Mouse (Mus musculus): ENCODE data around the gene Fbxo17. TPM values are rescaled to one million over a fixed set of nuclear protein-coding genes. Genes with fewer than 3 reads are reported as not detected.
"Not testable (repeated sequence)": the region's sequence is repeated elsewhere in the genome, so short reads cannot be mapped to it uniquely, and the experiment has no call there.

Gene Fbxo17
- polyA plus RNA-seq, 1 experiment from 2014 or later, result 9.4 TPM

DNA sequence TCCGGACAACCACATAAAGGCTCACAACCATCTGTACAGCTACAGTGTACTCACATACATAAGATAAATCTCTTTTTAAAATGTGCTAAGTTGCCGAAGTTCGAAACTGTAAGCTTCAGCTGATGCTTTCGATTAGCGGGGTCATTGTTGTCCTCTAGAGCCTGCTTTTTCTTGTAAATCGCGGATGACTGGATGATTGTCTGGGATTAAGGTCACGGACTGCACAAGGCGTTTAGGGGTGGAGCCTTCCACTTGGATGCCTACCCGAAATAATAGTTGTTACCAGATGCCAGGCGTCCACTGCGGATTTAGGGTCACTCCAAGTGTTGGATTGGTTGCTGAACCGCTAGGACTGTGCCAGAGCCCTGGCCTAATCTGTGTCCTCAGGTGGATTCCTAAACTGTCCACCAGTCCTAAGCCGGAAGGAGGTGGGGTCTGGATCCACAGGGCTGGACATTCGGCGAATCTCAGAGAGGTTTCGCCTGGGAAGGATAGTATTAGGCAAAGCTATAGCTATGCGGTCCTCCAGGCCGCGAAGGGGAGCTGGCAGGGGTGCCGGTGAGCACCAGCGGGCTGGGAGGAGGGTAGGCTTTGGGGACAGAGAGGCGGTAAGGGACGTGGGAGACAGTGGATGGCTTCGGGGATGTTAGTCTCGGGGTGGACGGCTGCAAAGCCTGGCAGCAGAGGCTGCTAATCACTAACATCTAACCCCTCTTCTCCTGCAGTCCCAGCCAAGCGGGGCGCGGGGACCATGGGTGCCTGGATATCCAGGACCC, 23.9 kb upstream of the Fbxo17 start, which contains the start of gene Fbxo27:
TSS of gene Fbxo27 (plus strand) at position 305 of the 776 bp plus-strand sequence.
- peaks cover 2% of the 10 kb centered on the region; the same call in 1 of the 2 replicates for H3K4me1 ChIP-seq (replicated peaks; ENCODE audit: control insufficient read depth, insufficient read depth, low read length)
- ATAC-seq (ENCODE audit: low FRiP score), result peak; percentile 65
- peak within 1 kb of the TSS; percentile 85 for H3K4me2 ChIP-seq (replicated peaks; ENCODE audit: low read depth, low read length)
- peak; percentile 33 for DNase-seq (ENCODE audit: low spot score)
- H3K9me3 ChIP-seq (ENCODE audit: control insufficient read depth, low read length), result no peaks in the 10 kb centered on the region
- peaks cover 4% of the 10 kb centered on the region; the same call in 1 of the 2 replicates for H3K27me3 ChIP-seq (ENCODE audit: control insufficient read depth, insufficient read depth, low read length)
- H3K4me3 ChIP-seq (ENCODE audit: low read depth, low read length), result peak within 1 kb of the TSS; percentile 47
- no peaks in the 10 kb centered on the region for H3K36me3 ChIP-seq (ENCODE audit: control insufficient read depth, insufficient read depth, low read length)
- 0 out of 2 replicates have a peak within 1 kb of the TSS, but pooled peaks have one; percentile 30 for H3K27ac ChIP-seq (ENCODE audit: low read depth, low read length)
- 30% methylated on average over 28 of the region's 30 CpGs for WGBS
- H3K9ac ChIP-seq (ENCODE audit: low read depth, low read length), result peak within 1 kb of the TSS; percentile 56; the same call in 1 of the 2 replicates

DNA sequence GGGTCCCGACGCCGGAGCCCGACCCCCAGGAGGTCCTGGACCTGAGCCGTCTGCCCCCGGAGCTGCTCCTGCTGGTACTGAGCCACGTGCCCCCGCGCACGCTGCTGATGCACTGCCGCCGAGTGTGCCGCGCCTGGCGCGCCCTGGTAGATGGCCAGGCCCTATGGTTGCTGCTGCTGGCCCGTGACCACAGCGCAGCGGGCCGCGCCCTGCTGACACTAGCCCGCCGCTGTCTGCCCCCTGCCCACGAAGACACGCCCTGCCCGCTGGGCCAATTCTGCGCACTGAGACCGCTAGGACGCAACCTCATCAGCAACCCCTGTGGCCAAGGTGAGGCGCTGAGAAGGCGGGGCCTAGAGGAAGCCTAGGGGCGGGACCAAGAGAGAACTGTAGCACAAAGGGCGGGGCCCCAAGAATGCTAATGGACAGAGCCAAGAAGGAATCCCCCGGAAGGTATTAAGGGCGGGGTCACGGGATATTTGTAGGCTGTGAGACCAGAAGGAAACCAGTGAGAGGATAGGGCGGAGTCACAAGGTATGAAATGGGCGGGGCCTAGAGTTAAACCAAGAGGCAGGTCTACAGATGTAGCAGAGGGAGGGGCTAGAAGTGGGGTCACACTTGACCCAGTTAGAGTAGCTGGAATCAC, 23.2 kb upstream of the Fbxo17 start:
- H3K27ac ChIP-seq (ENCODE audit: low read depth, low read length), result 0 out of 2 replicates have a peak overlapping the region, but pooled peaks have one; percentile 30
- peak overlapping the region; percentile 56; the same call in 1 of the 2 replicates for H3K9ac ChIP-seq (ENCODE audit: low read depth, low read length)
- no peaks in the 10 kb centered on the region for H3K9me3 ChIP-seq (ENCODE audit: control insufficient read depth, low read length)
- peak overlapping the region; percentile 47 for H3K4me3 ChIP-seq (ENCODE audit: low read depth, low read length)
- H3K36me3 ChIP-seq (ENCODE audit: control insufficient read depth, insufficient read depth, low read length), result no peaks in the 10 kb centered on the region
- H3K4me1 ChIP-seq (replicated peaks; ENCODE audit: control insufficient read depth, insufficient read depth, low read length), result peaks cover 2% of the 10 kb centered on the region; the same call in 1 of the 2 replicates
- H3K4me2 ChIP-seq (replicated peaks; ENCODE audit: low read depth, low read length), result peak overlapping the region; percentile 85
- under 1% methylated on average over 35 of the region's 38 CpGs for WGBS
- ATAC-seq (ENCODE audit: low FRiP score), result peak; percentile 83
- H3K27me3 ChIP-seq (ENCODE audit: control insufficient read depth, insufficient read depth, low read length), result peaks cover 4% of the 10 kb centered on the region; the same call in 1 of the 2 replicates
- peak; percentile 81 for DNase-seq (ENCODE audit: low spot score)

GRCm38 (mm10) chr7:28694423-28694822, 22.2 kb upstream of the Fbxo17 start:
- ATAC-seq (ENCODE audit: low FRiP score) (no peak), DNase-seq (ENCODE audit: low spot score) (peak; percentile 36)
- Histone ChIP-seq H3K9me3 (ENCODE audit: control insufficient read depth, low read length) (no peaks in the 10 kb centered on the region), H3K36me3 (ENCODE audit: control insufficient read depth, insufficient read depth, low read length) (no peaks in the 10 kb centered on the region), H3K27me3 (ENCODE audit: control insufficient read depth, insufficient read depth, low read length) (peaks cover 4% of the 10 kb centered on the region; the same call in 1 of the 2 replicates), H3K9ac (ENCODE audit: low read depth, low read length) (no peak overlapping the region), H3K4me1 (replicated peaks; ENCODE audit: control insufficient read depth, insufficient read depth, low read length) (peaks cover 2% of the 10 kb centered on the region; the same call in 1 of the 2 replicates), H3K4me3 (ENCODE audit: low read depth, low read length) (no peak overlapping the region), H3K27ac (ENCODE audit: low read depth, low read length) (no peak overlapping the region), H3K4me2 (replicated peaks; ENCODE audit: low read depth, low read length) (no peak overlapping the region)
- 7% methylated on average over 14 of the region's 14 CpGs for WGBS

DNA sequence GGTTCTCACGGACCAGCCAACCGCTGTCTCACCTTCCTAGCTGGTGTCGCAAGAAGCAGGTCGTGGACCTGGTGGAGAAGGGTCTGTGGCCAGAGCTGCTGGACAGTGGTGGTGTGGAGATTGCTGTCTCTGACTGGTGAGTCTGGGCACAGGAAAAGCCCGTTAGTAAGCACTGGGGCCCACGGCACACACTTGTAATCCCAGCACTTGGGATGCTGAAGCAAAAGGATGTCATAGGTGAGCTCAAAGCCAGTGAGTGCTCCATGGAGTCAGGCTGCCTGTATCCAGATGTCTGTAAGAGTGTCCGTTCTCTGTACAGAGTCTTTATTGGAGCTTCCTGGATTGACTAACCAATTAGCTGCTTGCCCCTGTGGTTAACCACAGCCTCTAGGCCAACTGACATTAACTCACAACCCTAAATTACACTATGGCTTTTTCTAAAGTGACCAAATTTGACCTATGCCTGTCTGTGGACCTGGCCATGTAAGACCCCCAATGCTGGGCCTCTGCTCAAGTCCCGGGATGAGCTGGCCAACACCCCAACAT, 21.6 kb upstream of the Fbxo17 start:
- Histone ChIP-seq H3K27me3 (ENCODE audit: control insufficient read depth, insufficient read depth, low read length) (peaks cover 4% of the 10 kb centered on the region; the same call in 1 of the 2 replicates), H3K36me3 (ENCODE audit: control insufficient read depth, insufficient read depth, low read length) (no peaks in the 10 kb centered on the region), H3K27ac (ENCODE audit: low read depth, low read length) (no peak overlapping the region), H3K4me3 (ENCODE audit: low read depth, low read length) (no peak overlapping the region), H3K9ac (ENCODE audit: low read depth, low read length) (no peak overlapping the region), H3K4me2 (replicated peaks; ENCODE audit: low read depth, low read length) (no peak overlapping the region), H3K9me3 (ENCODE audit: control insufficient read depth, low read length) (no peaks in the 10 kb centered on the region), H3K4me1 (replicated peaks; ENCODE audit: control insufficient read depth, insufficient read depth, low read length) (peaks cover 2% of the 10 kb centered on the region; the same call in 1 of the 2 replicates)
- 54% methylated on average over 8 of the region's 8 CpGs for WGBS
- ATAC-seq (ENCODE audit: low FRiP score) (no peak), DNase-seq (ENCODE audit: low spot score) (no peak)

DNA sequence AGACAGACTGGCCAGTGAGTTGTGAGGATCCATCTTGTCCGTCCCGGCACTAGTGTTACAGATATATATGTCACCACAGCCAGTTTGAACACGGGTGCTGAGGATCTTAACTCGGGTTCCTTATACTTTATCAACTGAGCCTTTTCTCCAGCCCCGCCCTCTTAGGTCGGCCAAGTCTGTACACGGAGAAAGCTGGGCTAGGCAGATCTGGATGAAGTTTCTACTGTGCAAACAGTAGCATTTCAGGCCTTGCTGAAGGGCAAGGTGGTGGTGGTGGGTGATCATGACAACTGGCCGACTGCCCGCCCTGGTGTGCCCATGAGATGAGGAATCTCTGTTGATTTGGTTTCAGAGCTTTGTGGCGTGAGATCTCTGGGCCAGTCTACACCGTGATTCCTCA, 19.3 kb upstream of the Fbxo17 start:
- no peaks in the 10 kb centered on the region for H3K36me3 ChIP-seq (ENCODE audit: control insufficient read depth, insufficient read depth, low read length)
- DNase-seq (ENCODE audit: low spot score) (no peak), ATAC-seq (ENCODE audit: low FRiP score) (no peak)
- peaks cover 4% of the 10 kb centered on the region; the same call in 1 of the 2 replicates for H3K27me3 ChIP-seq (ENCODE audit: control insufficient read depth, insufficient read depth, low read length)
- H3K27ac ChIP-seq (ENCODE audit: low read depth, low read length), result no peak overlapping the region
- H3K9me3 ChIP-seq (ENCODE audit: control insufficient read depth, low read length), result no peaks in the 10 kb centered on the region
- peaks cover 2% of the 10 kb centered on the region; the same call in 1 of the 2 replicates for H3K4me1 ChIP-seq (replicated peaks; ENCODE audit: control insufficient read depth, insufficient read depth, low read length)
- 91% methylated on average over 11 of the region's 11 CpGs for WGBS
- no peak overlapping the region for H3K4me3 ChIP-seq (ENCODE audit: low read depth, low read length)
- no peak overlapping the region for H3K9ac ChIP-seq (ENCODE audit: low read depth, low read length)
- no peak overlapping the region for H3K4me2 ChIP-seq (replicated peaks; ENCODE audit: low read depth, low read length)

DNA sequence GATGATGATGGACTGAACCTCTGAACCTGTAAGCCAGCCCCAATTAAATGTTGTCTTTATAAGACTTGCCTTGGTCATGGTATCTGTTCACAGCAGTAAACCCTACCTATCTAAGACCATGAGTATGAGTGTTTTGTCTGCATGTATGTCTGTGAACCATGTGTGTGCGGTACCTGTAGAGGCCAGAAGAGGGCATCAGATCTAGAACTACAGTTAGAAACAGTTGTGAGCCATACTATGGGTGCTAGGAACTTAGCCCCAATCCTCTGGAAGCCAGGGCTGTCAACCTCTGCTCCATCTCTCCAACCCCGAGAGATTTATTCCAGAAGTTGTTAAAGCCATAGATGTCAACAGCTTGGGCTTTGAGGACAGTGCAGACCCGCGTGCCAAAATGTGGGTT, 16.3 kb upstream of the Fbxo17 start:
- Histone ChIP-seq H3K4me1 (replicated peaks; ENCODE audit: control insufficient read depth, insufficient read depth, low read length) (no peaks in the 10 kb centered on the region), H3K27me3 (ENCODE audit: control insufficient read depth, insufficient read depth, low read length) (no peaks in the 10 kb centered on the region), H3K27ac (ENCODE audit: low read depth, low read length) (no peak overlapping the region), H3K9me3 (ENCODE audit: control insufficient read depth, low read length) (no peaks in the 10 kb centered on the region), H3K4me2 (replicated peaks; ENCODE audit: low read depth, low read length) (no peak overlapping the region), H3K9ac (ENCODE audit: low read depth, low read length) (no peak overlapping the region), H3K36me3 (ENCODE audit: control insufficient read depth, insufficient read depth, low read length) (no peaks in the 10 kb centered on the region), H3K4me3 (ENCODE audit: low read depth, low read length) (no peak overlapping the region)
- WGBS, result 94% methylated on average over 4 of the region's 4 CpGs
- ATAC-seq (ENCODE audit: low FRiP score) (no peak), DNase-seq (ENCODE audit: low spot score) (no peak)

GRCm38 (mm10) chr7:28701306-28701705, 15.3 kb upstream of the Fbxo17 start:
- H3K27me3 ChIP-seq (ENCODE audit: control insufficient read depth, insufficient read depth, low read length); ATAC-seq (ENCODE audit: low FRiP score); H3K27ac ChIP-seq (ENCODE audit: low read depth, low read length); H3K9ac ChIP-seq (ENCODE audit: low read depth, low read length); H3K4me1 ChIP-seq (replicated peaks; ENCODE audit: control insufficient read depth, insufficient read depth, low read length); H3K36me3 ChIP-seq (ENCODE audit: control insufficient read depth, insufficient read depth, low read length); H3K4me2 ChIP-seq (replicated peaks; ENCODE audit: low read depth, low read length); DNase-seq (ENCODE audit: low spot score); H3K4me3 ChIP-seq (ENCODE audit: low read depth, low read length); H3K9me3 ChIP-seq (ENCODE audit: control insufficient read depth, low read length): not testable (repeated sequence)
- 96% methylated on average over 12 of the region's 12 CpGs for WGBS

- DNase-seq (ENCODE audit: low spot score), result no peak
- no peaks in the 10 kb centered on the region for H3K9me3 ChIP-seq (ENCODE audit: control insufficient read depth, low read length)
- H3K4me1 ChIP-seq (replicated peaks; ENCODE audit: control insufficient read depth, insufficient read depth, low read length), result no peaks in the 10 kb centered on the region
- H3K9ac ChIP-seq (ENCODE audit: low read depth, low read length), result no peak overlapping the region
- no peaks in the 10 kb centered on the region for H3K36me3 ChIP-seq (ENCODE audit: control insufficient read depth, insufficient read depth, low read length)
- 72% methylated on average over 9 of the region's 9 CpGs for WGBS
- ATAC-seq (ENCODE audit: low FRiP score), result no peak
- H3K4me2 ChIP-seq (replicated peaks; ENCODE audit: low read depth, low read length), result no peak overlapping the region
- no peaks in the 10 kb centered on the region for H3K27me3 ChIP-seq (ENCODE audit: control insufficient read depth, insufficient read depth, low read length)
- no peak overlapping the region for H3K27ac ChIP-seq (ENCODE audit: low read depth, low read length)
- H3K4me3 ChIP-seq (ENCODE audit: low read depth, low read length), result no peak overlapping the region
Measured at GRCm38 (mm10) chr7:28702601-28703143, 13.9 kb upstream of the Fbxo17 start.
